Mouse (Mus musculus) common myeloid progenitor, adult 5-6 weeks (primary cell): Measurements from ENCODE around the gene Gap43. TPM values are rescaled to one million over a fixed set of nuclear protein-coding genes. Genes with fewer than 3 reads are reported as not detected.
"Not testable (repeated sequence)": the region's sequence is repeated elsewhere in the genome, so short reads cannot be mapped to it uniquely, and the experiment has no call there.

Experiments used
- ATAC-seq: replicated peaks from 2 replicates; pipeline ENCODE4 v1.8.0; 2016; ENCODE audit warnings: low read depth, mild to moderate bottlenecking, moderate TSS enrichment, inconsistent platforms; ENCODE audit not compliant: poor library complexity, severe bottlenecking
- total RNA-seq: library from RNA; stranded (forward); fragments of 200-1000, 187-1606 nt; gene quantifications from 2 replicates; pipeline ENCODE4 v1.2.3, GENCODE M21; 2017

Gap43 gene
- not detected in 2 replicates for total RNA-seq

- no peak for ATAC-seq
Observed at GRCm38 (mm10) chr16:42340021-42340768, at the start of gene Gap43. Gene Gap43, minus strand, starts transcription at chr16:42340651.

- no peak for ATAC-seq
Observed at GRCm38 (mm10) chr16:42381328-42381838, 40.9 kb upstream of the Gap43 start.

GRCm38 (mm10) chr16:42380641-42381040 lies 40.2 kb upstream of the Gap43 start:
- ATAC-seq: no peak

- ATAC-seq: no peak
Observed at GRCm38 (mm10) chr16:42370148-42370547, 29.7 kb upstream of the Gap43 start.

- ATAC-seq: no peak
Observed at GRCm38 (mm10) chr16:42369346-42369745, 28.9 kb upstream of the Gap43 start.

GRCm38 (mm10) chr16:42360061-42360460 lies 19.6 kb upstream of the Gap43 start:
- no peak for ATAC-seq

GRCm38 (mm10) chr16:42358058-42358457 lies 17.6 kb upstream of the Gap43 start:
- ATAC-seq: no peak

GRCm38 (mm10) chr16:42350076-42350475 lies 9.6 kb upstream of the Gap43 start:
- ATAC-seq: no peak

- not testable (repeated sequence) for ATAC-seq
Observed at GRCm38 (mm10) chr16:42340865-42341264, 414 bp upstream of the Gap43 start.

- ATAC-seq: no peak
Observed at GRCm38 (mm10) chr16:42339512-42339911, 939 bp downstream of the Gap43 start.

- no peak for ATAC-seq
Observed at GRCm38 (mm10) chr16:42338987-42339386, 1.5 kb downstream of the Gap43 start.

- ATAC-seq: no peak
Observed at GRCm38 (mm10) chr16:42338342-42338741, 2.1 kb downstream of the Gap43 start.

GRCm38 (mm10) chr16:42337663-42338062 lies 2.8 kb downstream of the Gap43 start:
- 0 out of 2 replicates have a peak, but pooled peaks have one; percentile 29 for ATAC-seq

GRCm38 (mm10) chr16:42336610-42337009 lies 3.8 kb downstream of the Gap43 start:
- ATAC-seq: no peak

GRCm38 (mm10) chr16:42332321-42332720 lies 8.1 kb downstream of the Gap43 start:
- no peak for ATAC-seq

- ATAC-seq: no peak
Observed at GRCm38 (mm10) chr16:42326191-42326590, 14.3 kb downstream of the Gap43 start.

GRCm38 (mm10) chr16:42325536-42325935 lies 14.9 kb downstream of the Gap43 start:
- ATAC-seq: no peak

GRCm38 (mm10) chr16:42319831-42320230 lies 20.6 kb downstream of the Gap43 start:
- no peak for ATAC-seq

GRCm38 (mm10) chr16:42319365-42319764 lies 21.1 kb downstream of the Gap43 start:
- ATAC-seq: no peak

- peak; percentile 77 for ATAC-seq
Observed at GRCm38 (mm10) chr16:42312125-42312524, 28.3 kb downstream of the Gap43 start.

GRCm38 (mm10) chr16:42308761-42309160 lies 31.7 kb downstream of the Gap43 start:
- no peak for ATAC-seq
